Mouse (Mus musculus): Measurements from ENCODE around the gene Snapc3. TPM values are rescaled to one million over a fixed set of nuclear protein-coding genes. Genes with fewer than 3 reads are reported as not detected.

The Snapc3 gene
- 25.1 TPM for polyA plus RNA-seq (2014; fragmentation: Illumina TruSeq; extraction: RNeasy Lipid Tissue Mini Kit (QIAGEN cat#74804); ENCODE audit: low read depth, low replicate concordance)

GRCm38 (mm10) chr4:83417160-83417819 is at the start of gene Snapc3:
TSS of gene Snapc3 (plus strand) at chr4:83417724.

DNA sequence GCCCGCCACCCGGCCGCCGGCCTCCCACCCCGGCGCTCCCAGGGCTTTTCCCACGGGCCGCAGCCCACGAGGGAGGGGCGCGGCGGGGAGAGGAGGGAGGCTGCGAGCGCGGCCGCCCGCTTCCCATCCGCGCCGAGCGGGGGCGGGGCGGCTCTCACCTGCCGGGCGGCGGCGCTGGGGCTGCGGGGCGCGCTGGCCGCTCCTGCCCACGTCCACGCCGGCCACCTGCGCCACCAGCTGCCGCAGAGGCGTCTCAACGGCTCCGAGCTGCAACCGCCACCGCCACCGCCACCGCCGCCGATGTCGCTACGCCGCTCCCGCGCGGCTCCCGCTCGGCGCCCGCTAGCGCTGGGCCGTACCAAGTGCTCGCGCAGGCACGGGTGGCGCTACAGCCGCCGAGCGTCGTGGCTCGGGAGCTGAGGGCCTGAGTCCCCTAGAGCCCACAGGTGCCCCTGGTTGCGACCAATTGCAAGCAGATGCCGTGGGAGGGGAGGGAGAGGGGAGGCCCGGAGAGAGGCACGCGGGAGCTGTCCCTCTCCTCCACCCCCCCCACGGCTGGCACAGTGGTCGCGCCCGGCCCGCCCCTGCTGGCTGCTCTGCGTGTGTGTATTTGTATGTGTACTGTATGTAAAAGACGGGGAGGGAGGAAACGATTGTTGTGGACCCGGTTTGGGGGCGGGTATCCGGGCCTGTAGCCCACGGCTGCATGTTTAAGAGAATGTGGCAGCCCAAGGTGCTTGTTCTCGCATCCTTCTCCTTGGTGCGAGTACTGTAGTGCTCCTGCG is 68.8 kb downstream of the Snapc3 start, which contains the start of gene Psip1:
Gene Psip1, minus strand, starts transcription at position 343 of the 785 bp plus-strand sequence.

Other genes with a start within 250 kb of the Snapc3 start
- gene Ttc39b, start 93.5 kb upstream of the Snapc3 start, polyA plus RNA-seq (2014; fragmentation: Illumina TruSeq; extraction: RNeasy Lipid Tissue Mini Kit (QIAGEN cat#74804); ENCODE audit: low read depth, low replicate concordance): 27.7 TPM
- 830 TPM for gene Psip1, start 68.7 kb downstream of the Snapc3 start, polyA plus RNA-seq (2014; fragmentation: Illumina TruSeq; extraction: RNeasy Lipid Tissue Mini Kit (QIAGEN cat#74804); ENCODE audit: low read depth, low replicate concordance)
- 49.6 TPM for gene Ccdc171, start 107.8 kb downstream of the Snapc3 start, polyA plus RNA-seq (2014; fragmentation: Illumina TruSeq; extraction: RNeasy Lipid Tissue Mini Kit (QIAGEN cat#74804); ENCODE audit: low read depth, low replicate concordance)